Mouse (Mus musculus): ENCODE measurements around the gene Gdpd3. TPM values are rescaled to one million over a fixed set of nuclear protein-coding genes. Genes with fewer than 3 reads are reported as not detected.
A peak's percentile ranks its signal among the peaks of the same experiment; 100 is the strongest.

The Gdpd3 gene
- polyA plus RNA-seq, 1 experiment from 2014 or later: 1.5 TPM

GRCm38 (mm10) chr7:126793456-126794270 lies 27.5 kb downstream of the Gdpd3 start:
- no peaks in the 10 kb centered on the region for H3K9me3 ChIP-seq
- WGBS: 78% methylated on average over 4 of the region's 4 CpGs
- H3K4me1 ChIP-seq (replicated peaks): peaks cover 59% of the 10 kb centered on the region
- peaks cover 39% of the 10 kb centered on the region for H3K36me3 ChIP-seq
- H3K4me3 ChIP-seq: no peak overlapping the region
- H3K9ac ChIP-seq: no peak overlapping the region
- no peak overlapping the region for H3K4me2 ChIP-seq
- no peak overlapping the region for H3K27ac ChIP-seq (replicated peaks)
- no peaks in the 10 kb centered on the region for H3K27me3 ChIP-seq
- ATAC-seq (ENCODE audit: low FRiP score, low read depth): no peak

DNA sequence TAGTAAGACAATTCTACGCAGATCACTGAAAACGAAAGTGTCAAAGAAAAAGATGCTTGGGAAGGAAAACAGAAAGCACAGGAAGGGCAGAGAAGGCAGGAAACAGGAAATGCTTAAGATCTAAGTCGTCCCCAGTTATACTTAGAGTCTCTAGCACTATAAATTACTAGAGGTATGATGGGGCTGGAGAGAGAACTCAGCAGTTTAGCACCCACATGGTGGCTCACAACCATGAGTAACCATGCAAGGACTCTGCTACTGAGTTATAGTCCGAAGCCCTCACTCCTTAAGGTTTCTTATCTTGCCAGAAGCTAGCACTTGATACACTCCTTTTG lies 28.1 kb downstream of the Gdpd3 start:
- no peak overlapping the region for H3K4me2 ChIP-seq
- no peak overlapping the region for H3K4me3 ChIP-seq
- H3K9me3 ChIP-seq: no peaks in the 10 kb centered on the region
- no peaks in the 10 kb centered on the region for H3K27me3 ChIP-seq
- H3K9ac ChIP-seq: no peak overlapping the region
- ATAC-seq (ENCODE audit: low FRiP score, low read depth): no peak
- H3K4me1 ChIP-seq (replicated peaks): peaks cover 59% of the 10 kb centered on the region
- H3K36me3 ChIP-seq: peaks cover 34% of the 10 kb centered on the region
- WGBS: 74% methylated on average over 4 of the region's 4 CpGs
- H3K27ac ChIP-seq (replicated peaks): no peak overlapping the region

DNA sequence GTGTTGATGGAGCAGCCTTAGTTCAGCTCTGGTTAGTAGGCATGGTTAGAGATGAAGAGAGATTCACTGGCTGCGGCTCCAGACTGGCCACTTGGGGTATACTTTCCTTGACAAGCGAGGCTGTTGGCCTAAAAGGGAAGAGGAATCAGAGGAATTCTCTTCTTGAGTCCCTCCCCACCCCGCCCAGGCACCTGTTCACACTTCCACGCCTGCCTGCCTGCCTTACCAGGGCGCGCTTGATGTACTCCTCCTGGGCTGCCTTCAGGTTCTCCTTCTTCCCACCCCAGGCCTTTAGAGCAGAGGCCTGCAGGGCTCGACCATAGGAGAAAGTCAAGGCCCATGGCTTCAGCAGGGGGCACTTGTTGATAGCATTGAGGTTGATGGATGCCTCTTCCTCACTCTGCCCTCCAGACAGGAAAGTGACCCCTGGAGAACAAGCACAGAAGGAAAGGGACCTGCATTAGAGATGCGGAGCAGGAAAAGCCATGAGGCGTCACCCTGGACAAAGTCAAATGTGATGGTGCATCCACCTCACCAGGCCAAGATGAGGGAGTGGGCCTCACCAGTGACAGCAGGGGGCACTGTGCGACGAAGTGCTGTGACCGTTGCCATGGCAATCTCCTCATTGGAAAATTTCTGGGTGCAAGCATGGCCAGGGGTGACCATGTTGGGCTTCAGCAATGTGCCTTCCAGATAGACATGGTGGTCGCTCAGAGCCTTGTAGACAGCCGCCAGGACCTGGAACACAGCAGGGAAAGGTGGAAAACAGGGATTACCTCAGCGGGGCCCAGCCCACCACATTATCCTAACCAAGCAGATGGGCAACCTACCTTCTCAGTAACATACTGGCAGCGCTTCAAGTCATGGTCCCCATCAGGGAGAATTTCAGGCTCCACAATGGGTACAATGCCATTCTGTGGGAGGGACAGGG lies 29.5 kb downstream of the Gdpd3 start:
- Histone ChIP-seq H3K4me2 (no peak overlapping the region), H3K9me3 (no peaks in the 10 kb centered on the region), H3K4me1 (replicated peaks) (peaks cover 57% of the 10 kb centered on the region), H3K36me3 (peaks cover 26% of the 10 kb centered on the region), H3K27ac (replicated peaks) (0 out of 2 replicates have a peak overlapping the region, but pooled peaks have one; percentile 2), H3K4me3 (no peak overlapping the region), H3K27me3 (no peaks in the 10 kb centered on the region), H3K9ac (no peak overlapping the region)
- 74% methylated on average over 16 of the region's 16 CpGs for WGBS
- ATAC-seq (ENCODE audit: low FRiP score, low read depth): no peak

DNA sequence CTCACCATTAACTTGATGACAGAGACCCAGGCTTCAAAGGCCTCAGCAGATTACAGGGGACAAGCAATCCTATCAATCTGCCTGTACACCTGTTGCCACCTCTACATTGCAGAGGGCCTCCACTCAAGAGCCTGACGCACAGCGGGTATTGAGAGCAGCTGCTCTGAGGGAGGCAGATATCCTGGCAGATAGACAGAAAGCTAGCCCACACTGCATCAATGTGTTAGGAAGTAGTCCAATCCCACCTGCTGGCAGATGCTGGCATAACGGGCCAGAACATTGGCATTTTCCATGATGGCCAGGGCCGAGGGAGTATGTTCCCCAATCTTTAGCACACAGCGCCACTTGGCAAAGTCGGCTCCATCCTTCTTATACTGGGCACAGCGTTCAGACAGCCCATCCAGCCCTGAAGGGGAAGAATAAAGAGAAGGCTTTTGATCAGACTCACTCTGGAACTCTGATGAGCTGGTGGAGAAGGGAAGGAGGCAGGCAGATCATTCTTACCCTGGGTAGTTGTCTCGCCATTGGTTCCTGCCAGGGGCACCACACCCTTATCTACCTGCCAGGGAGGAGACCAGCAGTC lies 30.3 kb downstream of the Gdpd3 start:
- no peaks in the 10 kb centered on the region for H3K9me3 ChIP-seq
- WGBS: 64% methylated on average over 8 of the region's 8 CpGs
- 0 out of 2 replicates have a peak overlapping the region, but pooled peaks have one; percentile 2 for H3K27ac ChIP-seq (replicated peaks)
- peak overlapping the region; percentile 82 for H3K4me2 ChIP-seq
- peaks cover 26% of the 10 kb centered on the region for H3K36me3 ChIP-seq
- peaks cover 51% of the 10 kb centered on the region for H3K4me1 ChIP-seq (replicated peaks)
- 0 out of 2 replicates have a peak overlapping the region, but pooled peaks have one; percentile 76 for H3K9ac ChIP-seq
- H3K27me3 ChIP-seq: no peaks in the 10 kb centered on the region
- no peak for ATAC-seq (ENCODE audit: low FRiP score, low read depth)
- peak overlapping the region; percentile 69 for H3K4me3 ChIP-seq

DNA sequence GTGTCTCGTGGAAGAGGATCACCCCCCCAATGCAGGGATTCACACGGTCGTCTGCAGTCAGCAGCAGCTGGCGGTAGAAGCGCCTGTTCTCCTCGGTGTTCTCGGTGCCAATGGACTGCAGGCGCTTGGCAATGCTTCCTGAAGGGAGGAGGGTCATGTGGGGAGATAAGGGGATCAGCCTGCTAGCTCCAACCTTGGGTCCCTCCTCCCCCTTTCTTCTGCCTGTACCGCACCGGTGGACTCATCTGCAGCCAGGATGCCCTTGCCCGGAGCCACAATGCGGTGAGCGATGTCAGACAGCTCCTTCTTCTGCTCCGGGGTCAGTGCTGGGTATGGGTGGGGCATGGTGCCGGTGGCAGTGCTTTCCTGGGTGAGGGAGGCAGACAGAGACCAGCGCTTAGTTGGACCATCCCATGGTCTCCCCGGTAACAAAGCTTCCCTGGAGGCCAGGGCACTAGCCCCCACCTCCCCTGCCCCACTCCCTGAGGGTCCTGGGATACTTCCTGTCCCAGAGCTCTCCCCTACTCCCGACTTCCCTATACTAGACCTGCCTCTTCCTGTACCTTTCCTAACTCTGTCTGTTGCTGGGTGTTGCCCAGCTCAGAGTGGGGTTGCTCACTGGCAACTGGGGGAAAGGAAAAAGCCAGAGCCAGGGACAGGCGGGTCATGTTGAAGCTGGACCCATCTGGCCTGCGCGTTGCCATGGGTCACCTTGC lies 31.4 kb downstream of the Gdpd3 start, which contains the start of gene Fam57b:
Gene Fam57b (plus strand): TSS at position 258 of the 716 bp plus-strand sequence.
- Histone ChIP-seq H3K9me3 (no peaks in the 10 kb centered on the region), H3K4me3 (peak within 1 kb of the TSS; percentile 69), H3K27ac (replicated peaks) (peak within 1 kb of the TSS; percentile 88), H3K9ac (peak within 1 kb of the TSS; percentile 76), H3K4me1 (replicated peaks) (peaks cover 47% of the 10 kb centered on the region), H3K36me3 (peaks cover 26% of the 10 kb centered on the region), H3K4me2 (peak within 1 kb of the TSS; percentile 82), H3K27me3 (no peaks in the 10 kb centered on the region)
- 17% methylated on average over 21 of the region's 21 CpGs for WGBS
- no peak for ATAC-seq (ENCODE audit: low FRiP score, low read depth)

DNA sequence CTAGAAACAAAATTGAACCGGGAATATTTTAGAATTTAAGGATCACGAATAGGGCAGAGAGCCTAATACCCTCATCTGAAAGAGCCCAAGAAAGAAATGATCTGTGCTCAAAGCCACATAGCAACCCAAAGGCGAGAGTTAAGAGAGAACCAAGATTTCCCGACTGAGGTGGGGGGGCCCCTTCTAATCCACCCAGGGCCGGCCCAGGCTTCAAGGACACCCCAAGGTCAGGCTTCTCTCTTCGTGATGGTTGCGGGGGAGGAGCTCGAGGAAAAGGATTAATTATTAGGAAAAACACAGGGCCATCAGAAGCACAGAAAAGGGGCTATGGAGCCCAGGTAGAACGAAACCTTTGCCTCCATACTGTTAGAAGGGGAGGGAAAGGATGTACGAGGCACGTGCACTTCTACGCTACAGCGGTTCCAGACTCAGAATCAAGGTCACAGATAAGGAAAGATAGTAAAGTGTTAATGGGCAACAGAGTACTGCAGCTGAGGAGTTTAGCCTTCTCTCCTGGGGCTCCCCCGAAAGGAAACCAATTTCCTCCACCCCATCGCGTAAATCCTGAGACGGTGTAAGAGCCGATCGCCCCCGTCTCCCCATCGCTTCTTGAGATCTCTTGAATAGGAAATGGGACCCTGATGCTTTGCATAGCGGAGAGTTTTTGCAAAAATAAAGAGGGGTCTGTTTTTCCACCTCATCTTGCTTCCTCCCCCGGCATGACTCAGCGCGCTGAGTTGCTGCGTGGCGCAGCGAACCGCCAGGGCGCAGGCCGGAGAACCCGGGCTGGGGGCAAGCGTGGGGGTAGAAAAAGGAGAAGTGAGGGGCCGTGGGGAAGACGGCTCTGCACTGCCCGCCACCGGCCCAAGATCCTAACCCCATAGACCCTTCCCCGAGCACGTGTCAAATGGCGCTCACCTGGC lies 32.3 kb downstream of the Gdpd3 start:
- H3K4me3 ChIP-seq: peak overlapping the region; percentile 69
- H3K9me3 ChIP-seq: no peaks in the 10 kb centered on the region
- H3K9ac ChIP-seq: peak overlapping the region; percentile 76
- under 1% methylated on average over 40 of the region's 40 CpGs for WGBS
- no peak for ATAC-seq (ENCODE audit: low FRiP score, low read depth)
- no peaks in the 10 kb centered on the region for H3K27me3 ChIP-seq
- peaks cover 40% of the 10 kb centered on the region for H3K4me1 ChIP-seq (replicated peaks)
- peaks cover 26% of the 10 kb centered on the region for H3K36me3 ChIP-seq
- H3K27ac ChIP-seq (replicated peaks): peak overlapping the region; percentile 88
- peak overlapping the region; percentile 82 for H3K4me2 ChIP-seq

DNA sequence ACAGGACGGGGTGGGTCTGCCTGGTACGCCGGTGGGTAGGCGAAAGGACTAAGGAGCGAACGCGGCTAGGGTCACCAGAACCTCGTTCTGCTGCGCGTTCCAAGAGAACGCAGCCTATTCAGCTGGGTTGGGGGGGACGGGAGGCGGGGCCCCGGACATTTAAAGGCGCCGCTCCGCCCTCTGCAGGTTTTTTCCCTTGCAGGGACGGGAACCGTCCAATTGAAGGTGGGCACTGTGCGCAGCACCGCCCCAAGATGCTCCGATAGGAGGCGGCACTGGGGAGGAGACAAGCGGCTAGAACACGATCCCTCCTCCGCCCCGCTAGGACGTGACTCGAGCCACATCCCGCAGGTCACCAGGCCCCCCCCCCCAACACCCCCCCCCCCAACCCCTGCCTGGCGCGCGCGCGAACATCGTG lies 32.9 kb downstream of the Gdpd3 start:
- Histone ChIP-seq H3K9ac (peak overlapping the region; percentile 76), H3K27me3 (no peaks in the 10 kb centered on the region), H3K4me3 (peak overlapping the region; percentile 69), H3K27ac (replicated peaks) (peak overlapping the region; percentile 88), H3K36me3 (peaks cover 24% of the 10 kb centered on the region), H3K9me3 (no peaks in the 10 kb centered on the region), H3K4me2 (peak overlapping the region; percentile 82), H3K4me1 (replicated peaks) (peaks cover 40% of the 10 kb centered on the region)
- ATAC-seq (ENCODE audit: low FRiP score, low read depth): peak; percentile 97
- under 1% methylated on average over 34 of the region's 36 CpGs for WGBS

DNA sequence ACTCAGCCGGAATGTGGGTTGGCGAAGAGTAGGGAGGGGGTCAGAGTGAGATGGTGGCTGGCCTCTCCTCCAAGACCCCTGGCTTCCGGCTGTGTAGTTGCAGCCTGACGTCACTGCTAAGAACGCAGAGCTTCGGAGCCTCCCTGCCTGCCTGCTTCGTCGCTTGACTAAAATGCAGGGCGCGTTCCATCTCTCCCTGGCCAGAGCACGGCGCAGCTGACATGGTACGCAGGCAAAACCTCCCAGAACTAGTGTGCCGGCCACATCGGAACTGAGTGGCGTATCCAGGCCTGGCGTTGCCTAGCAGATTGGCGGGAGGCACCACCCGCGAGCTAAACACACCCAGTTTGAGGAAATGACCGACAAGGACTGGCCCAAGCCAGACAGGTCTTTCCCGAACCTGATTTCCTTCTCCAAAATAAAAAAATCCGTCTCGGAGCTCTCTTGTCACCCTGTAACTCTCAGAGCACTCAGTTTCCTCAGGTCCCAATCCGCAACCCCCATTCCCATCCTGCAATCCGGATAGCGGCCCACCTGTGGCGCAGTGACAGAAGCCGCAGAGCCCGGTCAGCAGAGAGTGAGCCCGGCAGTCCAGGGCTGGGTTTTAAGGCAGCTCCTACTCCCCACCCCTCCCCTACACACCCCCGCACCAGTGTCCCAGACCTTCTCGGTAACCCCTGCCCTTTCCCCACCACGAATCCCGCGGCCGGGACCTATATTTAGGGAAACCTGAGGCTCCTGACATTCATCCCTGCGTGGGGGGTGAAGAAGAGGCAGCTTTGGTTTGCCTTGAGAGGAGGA lies 33.5 kb downstream of the Gdpd3 start:
- no peaks in the 10 kb centered on the region for H3K27me3 ChIP-seq
- H3K4me1 ChIP-seq (replicated peaks): peaks cover 40% of the 10 kb centered on the region
- peak overlapping the region; percentile 88 for H3K27ac ChIP-seq (replicated peaks)
- ATAC-seq (ENCODE audit: low FRiP score, low read depth): peak; percentile 93
- no peaks in the 10 kb centered on the region for H3K9me3 ChIP-seq
- H3K9ac ChIP-seq: peak overlapping the region; percentile 54
- H3K4me2 ChIP-seq: peak overlapping the region; percentile 82
- H3K36me3 ChIP-seq: peaks cover 18% of the 10 kb centered on the region
- WGBS: 2% methylated on average over 37 of the region's 38 CpGs
- H3K4me3 ChIP-seq: peak overlapping the region; percentile 69

- H3K4me2 ChIP-seq: peak overlapping the region; percentile 82
- peaks cover 39% of the 10 kb centered on the region for H3K4me1 ChIP-seq (replicated peaks)
- peak overlapping the region; percentile 54 for H3K9ac ChIP-seq
- H3K27ac ChIP-seq (replicated peaks): peak overlapping the region; percentile 88
- 47% methylated on average over 5 of the region's 5 CpGs for WGBS
- H3K4me3 ChIP-seq: peak overlapping the region; percentile 69
- H3K36me3 ChIP-seq: peaks cover 10% of the 10 kb centered on the region
- no peaks in the 10 kb centered on the region for H3K9me3 ChIP-seq
- ATAC-seq (ENCODE audit: low FRiP score, low read depth): no peak
- H3K27me3 ChIP-seq: no peaks in the 10 kb centered on the region
Observed at GRCm38 (mm10) chr7:126800269-126801056, 34.3 kb downstream of the Gdpd3 start.

All from hindbrain, embryonic 15.5 days (tissue).